Mouse (Mus musculus) lung, adult 2 months (tissue): ENCODE data around the gene Srgap1.

Experiments
- CTCF ChIP-seq: fragments of 200-500 bp; IDR thresholded peaks from 2 replicates; pipeline ENCODE4 v1.5.1; 2011; ENCODE audit warnings: mild to moderate bottlenecking, low read length, control low read depth; ENCODE audit not compliant: insufficient read depth
- POLR2A ChIP-seq: fragments of 200-500 bp; IDR thresholded peaks from 2 replicates; pipeline ENCODE4 v1.6.1; 2011; ENCODE audit warnings: low read depth, mild to moderate bottlenecking, control low read depth, low read length, borderline replicate concordance; ENCODE audit errors: extremely low read depth

DNA sequence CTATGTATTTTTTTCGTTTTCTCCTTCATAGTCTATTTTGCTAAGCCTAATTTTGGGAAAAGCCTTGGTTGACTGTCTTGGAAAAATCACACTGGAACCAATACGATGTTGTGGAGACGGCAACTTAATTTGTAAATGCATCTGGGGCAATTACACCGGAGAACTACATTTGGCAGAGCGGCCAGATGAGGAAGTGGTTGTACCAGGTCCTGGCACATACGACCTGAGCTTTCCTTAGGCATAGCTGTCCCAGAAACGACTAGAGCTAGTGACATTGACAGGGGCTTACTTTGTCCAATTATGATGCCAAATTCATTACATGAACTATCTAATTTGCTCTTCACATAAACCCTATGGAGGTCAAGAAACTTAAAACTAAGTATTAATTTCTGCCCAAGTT lies 226.3 kb downstream of the Srgap1 start:
- TF ChIP-seq CTCF (no peak), POLR2A (no peak)
